Mouse (Mus musculus) C2C12 (cell line): ENCODE results near the gene Pgm5.

ENCODE experiments used
- CTCF ChIP-seq: IDR thresholded peaks from one replicate; pipeline ENCODE4 v1.5.1; 2011; ENCODE audit not compliant: control insufficient read depth, insufficient read depth, insufficient read length
- FOSL1 ChIP-seq: IDR thresholded peaks from one replicate; pipeline ENCODE4 v1.8.0; 2011; ENCODE audit warnings: mild to moderate bottlenecking, low read length; ENCODE audit not compliant: poor library complexity, insufficient read depth, severe bottlenecking
- MAX ChIP-seq: IDR thresholded peaks from one replicate; pipeline ENCODE4 v1.6.1; 2011; ENCODE audit warnings: mild to moderate bottlenecking, control low read depth

- TF ChIP-seq MAX: no peak
- TF ChIP-seq CTCF: no peak
- no peak for TF ChIP-seq FOSL1
Observed at GRCm38 (mm10) chr19:24897006-24897895, 35.6 kb upstream of the Pgm5 start.
